ENCODE assay signal across 8 mouse cellular contexts in the genomic region with DNA sequence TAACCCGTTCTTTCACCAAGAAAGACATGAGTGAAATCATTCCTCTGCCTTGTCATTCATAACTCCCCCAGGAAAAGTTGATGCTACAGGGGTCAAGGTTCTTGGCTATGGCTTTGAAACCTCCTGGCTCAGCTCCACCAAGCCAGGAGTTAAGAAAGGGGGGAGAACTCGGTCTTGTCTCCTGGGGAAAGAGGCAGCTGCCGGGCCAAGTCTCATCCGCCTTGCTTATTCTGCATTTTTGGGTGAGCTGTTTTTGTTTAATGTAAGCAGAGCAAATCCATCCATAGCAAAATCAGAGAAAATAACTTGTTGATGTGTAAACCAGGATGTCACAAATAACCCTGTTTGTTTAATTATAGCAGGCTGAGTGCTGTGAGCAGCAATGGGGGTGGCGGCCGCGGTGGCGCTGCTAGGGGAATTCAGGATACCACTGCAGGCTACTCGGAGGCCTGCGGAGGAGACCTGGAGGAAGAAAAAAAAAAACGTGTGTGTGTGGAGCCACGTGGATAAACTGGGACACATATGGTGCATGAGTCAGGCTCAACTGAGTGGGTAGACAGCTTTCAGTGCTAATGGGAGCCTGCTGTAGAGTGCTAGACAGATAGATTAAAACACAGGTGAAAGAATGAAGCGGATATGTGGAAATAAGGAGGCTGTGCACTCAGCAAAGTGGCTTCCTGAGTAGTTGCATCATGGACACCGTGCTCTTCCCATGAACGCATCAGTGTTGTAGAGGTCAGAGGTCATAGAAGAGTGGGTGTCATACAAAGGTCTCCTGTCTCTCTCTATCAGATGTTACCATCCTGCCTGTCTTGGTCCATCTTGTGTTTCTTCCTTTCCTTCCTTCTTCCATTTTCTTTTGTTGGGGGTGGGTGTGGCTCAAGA.
A peak's percentile ranks its signal among the peaks of the same experiment; 100 is the strongest.
DNase-seq lines count a peak whose midpoint lies in the region.

No protein-coding gene starts in this region.

- peak; percentile 24 for DNase-seq in gastrocnemius, adult 18-20 months (ENCODE audit: low spot score)
- DNase-seq in gastrocnemius, postnatal 10 days: no peak
- peak; percentile 73 for DNase-seq in NIH3T3 (ENCODE audit: low read depth)
- peak; percentile 18 for DNase-seq in fat pad, adult 2 months (ENCODE audit: extremely low read depth, low read depth, low spot score)
- peak; percentile 49 for DNase-seq in layer of hippocampus, adult 9-10 months (ENCODE audit: low spot score)
- DNase-seq in spleen, postnatal 14 days (ENCODE audit: low spot score in 2 of 2): no peak
- no peak for DNase-seq in spleen, postnatal 10 days (ENCODE audit: low spot score in 2 of 2)
- DNase-seq in thymus, postnatal 0 days (ENCODE audit: low spot score): no peak

Comparison
In these comparisons a context has a peak if more than half of its experiments do, and no peak if none do; other contexts are left out.
1. DNase-seq: peak in gastrocnemius, adult 18-20 months (single experiment), NIH3T3 (single experiment), fat pad, adult 2 months (single experiment) and layer of hippocampus, adult 9-10 months (single experiment); none in gastrocnemius, postnatal 10 days (single experiment), spleen, postnatal 14 days (0 of 2), spleen, postnatal 10 days (0 of 2) and thymus, postnatal 0 days (single experiment).